Mouse (Mus musculus): Measurements from ENCODE around the gene Rpp25.

Gene Rpp25

DNA sequence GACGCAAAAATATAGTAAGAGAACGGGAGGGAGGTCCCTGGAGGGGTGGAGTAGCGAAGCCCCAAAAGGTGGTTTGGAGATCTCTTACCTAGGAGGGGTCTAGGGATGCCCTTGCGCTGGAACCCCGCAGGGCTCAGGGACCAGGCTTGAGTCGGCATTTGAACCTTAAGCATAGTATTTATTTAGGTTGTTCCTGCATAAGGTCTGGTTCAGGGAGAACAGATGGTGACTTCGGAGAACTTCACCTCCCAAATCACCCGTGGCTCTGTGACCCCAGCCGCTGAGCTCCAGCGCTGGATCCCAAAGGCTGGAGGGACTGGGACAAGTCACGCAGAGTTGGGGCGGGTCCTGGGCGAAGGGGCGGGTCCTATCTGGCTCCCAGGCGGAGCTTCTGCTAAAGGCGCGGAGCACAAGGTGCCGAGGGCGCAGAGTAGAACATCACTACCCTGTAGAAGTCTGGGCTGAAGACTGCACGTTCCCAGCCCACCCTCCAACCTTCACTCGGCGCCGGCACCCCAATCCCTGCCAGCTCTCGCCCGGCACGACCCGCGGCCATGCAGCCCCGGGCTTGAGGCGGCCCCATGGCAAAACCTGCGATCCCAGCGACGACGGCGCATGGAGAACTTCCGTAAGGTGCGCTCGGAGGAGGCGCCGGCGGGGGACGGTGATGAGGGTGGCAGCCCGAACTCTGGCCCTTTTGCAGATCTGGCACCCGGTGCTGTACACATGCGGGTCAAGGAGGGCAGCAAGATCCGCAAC is at the start of gene Rpp25:
Gene Rpp25 (plus strand): TSS at position 405 of the 759 bp plus-strand sequence.
- no peak for DNase-seq (ENCODE audit: low spot score)

DNA sequence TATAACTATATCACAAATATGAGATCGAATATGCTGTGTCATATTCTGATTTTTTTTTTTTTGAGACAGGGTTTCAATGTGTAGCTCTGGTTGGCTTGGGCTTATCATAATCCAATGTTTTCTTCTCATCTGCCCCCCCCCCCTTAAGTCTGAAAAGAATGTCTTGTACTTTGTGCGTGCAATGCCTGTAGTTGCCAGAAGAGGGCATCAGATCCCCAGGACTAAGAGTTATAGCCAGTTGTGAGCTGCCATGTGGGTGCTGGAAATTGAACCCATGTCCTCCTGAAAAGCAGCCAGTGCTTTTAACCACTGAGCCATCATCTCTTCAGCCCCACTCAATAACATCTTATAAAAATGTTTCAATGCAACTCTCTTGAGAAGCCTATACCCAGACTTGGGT is 44.1 kb upstream of the Rpp25 start:
- no peak for DNase-seq (ENCODE audit: low spot score)

DNA sequence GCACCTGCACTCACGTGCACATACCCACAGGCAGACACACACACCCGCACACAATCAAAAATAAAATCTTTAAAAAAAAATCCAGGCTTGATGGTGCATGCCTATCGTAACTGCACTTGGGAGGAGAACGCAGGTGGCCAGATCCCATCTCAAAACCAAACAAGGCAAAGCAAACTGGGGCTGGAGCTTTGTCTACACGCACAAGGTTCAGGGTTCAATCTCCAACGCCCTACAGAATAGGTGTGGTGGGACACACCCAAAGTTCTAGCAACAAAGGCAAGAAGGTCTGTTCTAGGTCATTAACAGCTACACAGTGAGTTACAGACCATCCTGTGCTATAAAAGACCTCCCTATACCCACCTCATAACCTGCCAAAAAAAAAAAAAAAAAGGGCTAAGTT is 41.0 kb upstream of the Rpp25 start:
- DNase-seq (ENCODE audit: low spot score), result no peak

DNA sequence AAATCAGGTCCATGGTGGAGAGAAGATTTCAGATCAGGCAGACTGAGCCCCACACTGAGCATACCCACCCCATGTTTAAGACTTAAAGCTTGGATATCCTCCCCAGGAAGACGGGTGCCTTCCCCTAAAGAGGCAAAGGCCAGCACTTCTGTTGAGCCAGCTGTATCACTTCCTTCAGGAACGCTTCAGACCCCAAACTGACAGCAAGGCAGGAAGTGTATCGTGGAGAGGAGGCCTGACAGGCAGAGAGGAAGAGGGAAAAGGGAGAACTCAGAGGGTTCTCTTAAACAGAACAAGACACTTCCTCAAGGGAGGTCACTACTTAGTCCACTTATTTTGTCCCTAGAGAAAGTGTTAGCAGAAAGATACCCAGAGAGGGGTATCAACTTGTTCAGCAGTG is 37.7 kb upstream of the Rpp25 start:
- no peak for DNase-seq (ENCODE audit: low spot score)

DNA sequence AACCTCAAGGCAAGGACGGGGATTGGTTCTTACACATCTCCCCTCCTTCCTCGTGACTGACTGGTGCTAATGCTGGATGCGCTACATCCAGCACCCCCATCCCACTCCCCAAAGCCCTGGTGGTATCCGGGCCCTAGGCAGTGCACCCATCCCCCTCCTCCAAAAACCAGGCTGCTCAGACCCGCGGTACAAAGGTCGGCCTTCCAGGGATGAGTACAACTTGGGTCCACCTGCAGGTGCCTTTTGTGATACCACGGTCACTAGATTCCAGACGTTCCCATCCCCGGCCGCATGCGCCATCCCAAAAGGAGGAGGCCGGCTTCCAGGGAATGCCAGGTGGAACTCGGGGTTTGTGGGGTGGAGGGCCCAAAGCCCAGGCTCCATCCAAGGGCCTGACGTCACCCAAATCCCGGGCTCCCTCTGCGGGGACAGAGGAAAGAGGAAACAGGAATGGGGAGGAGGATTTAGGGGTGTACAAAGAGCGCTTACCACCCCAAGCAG is 36.5 kb upstream of the Rpp25 start:
- DNase-seq (ENCODE audit: low spot score), result no peak

DNA sequence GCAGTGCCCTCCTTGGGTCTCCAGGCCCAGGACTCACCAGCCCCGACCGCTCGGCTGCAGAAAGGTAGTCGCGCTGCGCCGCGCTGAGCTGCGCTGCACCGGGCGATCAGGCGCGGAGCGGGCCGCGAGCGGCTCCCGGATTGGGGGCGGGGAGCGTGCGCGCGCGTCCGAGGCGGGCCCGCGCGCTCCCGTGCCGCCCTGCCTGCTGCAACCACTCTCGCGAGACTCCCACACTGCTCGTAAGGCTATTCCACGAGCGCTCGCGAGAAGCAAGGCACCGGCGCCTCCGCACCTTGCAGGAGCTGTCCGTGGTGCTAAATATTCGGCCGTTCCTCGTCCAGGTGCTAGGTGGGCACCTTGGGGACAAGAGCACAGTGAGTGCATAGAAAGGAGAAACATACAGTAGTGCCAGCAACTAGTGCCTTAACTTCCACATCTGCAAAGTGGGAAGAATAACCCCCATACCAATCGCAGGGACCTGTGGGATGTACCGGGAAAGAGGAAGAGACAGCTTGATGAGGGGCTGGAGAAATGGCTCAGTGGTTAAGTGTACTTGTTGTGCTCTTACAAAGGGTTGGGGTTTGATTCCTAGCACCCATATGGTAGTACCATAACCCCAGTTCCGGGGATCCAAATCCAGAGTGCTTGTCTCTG is 35.8 kb upstream of the Rpp25 start, which contains the start of gene Scamp5:
Gene Scamp5 (minus strand): TSS at position 165 of the 654 bp plus-strand sequence.
- peak; percentile 62 for DNase-seq (ENCODE audit: low spot score)

DNA sequence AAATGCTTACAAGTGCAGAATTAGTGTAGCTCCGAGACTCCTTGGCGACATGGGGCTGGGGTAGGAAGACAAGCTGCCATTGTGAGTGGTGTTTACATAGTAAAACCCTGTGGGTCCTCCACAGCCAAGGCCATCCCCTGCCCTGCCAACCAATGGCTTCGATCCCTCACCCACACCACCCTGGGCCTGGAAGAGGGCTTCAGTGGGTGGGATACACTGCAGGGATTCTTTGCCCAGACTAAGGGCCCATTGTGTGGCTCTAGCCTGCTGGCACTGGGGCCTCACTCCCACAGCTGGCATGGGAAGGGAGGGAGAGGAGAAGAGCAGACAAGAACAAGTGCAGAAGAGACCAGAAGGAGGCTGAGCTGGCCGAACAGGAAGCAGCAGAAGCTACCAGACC is 34.9 kb upstream of the Rpp25 start:
- no peak for DNase-seq (ENCODE audit: low spot score)

DNA sequence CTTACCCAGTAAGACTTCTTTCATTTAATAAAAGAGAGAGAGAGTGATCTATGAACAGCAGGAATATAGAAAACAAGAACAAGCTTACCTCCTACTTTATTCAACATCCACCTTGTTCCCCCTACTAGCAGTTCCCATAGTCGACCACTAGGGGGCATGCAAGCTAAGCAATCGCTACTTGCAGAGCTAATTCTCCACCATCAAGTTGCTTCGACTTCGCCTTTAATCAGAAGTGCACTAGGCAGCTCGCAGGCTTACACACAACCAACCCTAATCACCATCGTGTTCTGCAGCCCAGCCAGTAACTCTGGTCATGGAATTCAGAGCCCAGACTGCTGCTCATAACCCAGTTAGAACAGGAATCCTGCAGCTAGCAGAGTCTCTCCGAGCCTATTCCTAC is 18.1 kb upstream of the Rpp25 start:
- peak; percentile 78 for DNase-seq (ENCODE audit: low spot score)

DNA sequence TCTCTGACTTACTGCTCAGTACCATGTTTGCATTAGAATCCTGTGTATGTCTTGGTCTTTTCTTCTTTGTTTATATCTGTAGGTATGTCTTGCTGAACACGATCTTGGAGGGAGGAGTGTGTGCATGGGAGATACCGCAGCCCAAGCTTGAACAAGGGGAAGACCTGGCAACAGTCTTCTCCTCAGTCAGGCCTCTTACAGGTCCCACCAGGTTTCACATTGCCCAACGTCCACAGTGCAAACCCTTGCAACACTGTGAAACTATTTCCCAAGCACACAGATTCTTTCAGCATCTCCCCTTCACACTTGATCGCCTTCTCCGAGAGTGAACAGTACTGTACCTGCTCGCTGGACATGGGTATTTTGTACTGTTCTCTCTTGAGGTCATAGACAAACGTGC is 16.0 kb upstream of the Rpp25 start:
- DNase-seq (ENCODE audit: low spot score), result no peak

DNA sequence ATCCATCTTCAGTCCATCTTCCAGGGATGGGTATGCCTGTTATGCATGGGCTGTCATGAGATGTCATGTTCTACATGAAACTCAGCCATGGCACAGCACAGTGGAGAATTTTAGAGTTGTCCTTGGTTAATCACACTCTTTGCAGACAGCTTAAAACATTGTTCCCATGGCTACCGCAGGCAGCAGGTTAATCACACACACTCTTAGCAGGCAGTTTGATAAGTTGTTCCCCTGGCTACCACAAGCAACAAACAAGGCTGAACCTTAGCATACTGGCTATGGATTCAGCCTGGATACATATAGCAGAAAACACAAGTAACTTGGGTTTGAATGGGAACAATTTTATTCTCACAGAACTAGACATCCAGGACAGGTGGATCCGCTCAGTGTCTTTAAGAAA is 10.3 kb upstream of the Rpp25 start:
- DNase-seq (ENCODE audit: low spot score), result no peak

DNA sequence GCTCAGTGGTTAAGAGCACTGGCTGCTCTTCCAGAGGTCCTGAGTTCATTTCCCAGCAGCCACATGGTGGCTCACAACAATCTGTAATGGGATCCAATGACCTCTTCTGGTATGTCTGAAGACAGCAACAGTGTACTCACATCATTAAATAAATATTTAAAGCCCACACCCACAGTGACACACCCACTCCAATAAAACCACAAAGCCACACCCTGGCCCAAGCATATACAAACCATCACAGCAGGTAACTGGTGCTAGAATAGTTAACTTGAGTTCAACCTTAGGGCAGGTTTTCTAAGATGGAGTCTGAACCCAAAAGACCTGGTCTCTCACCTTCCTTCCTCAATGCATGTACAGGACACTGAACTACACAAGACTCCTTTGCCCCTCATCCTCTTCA is 8.9 kb upstream of the Rpp25 start:
- DNase-seq (ENCODE audit: low spot score), result no peak

DNA sequence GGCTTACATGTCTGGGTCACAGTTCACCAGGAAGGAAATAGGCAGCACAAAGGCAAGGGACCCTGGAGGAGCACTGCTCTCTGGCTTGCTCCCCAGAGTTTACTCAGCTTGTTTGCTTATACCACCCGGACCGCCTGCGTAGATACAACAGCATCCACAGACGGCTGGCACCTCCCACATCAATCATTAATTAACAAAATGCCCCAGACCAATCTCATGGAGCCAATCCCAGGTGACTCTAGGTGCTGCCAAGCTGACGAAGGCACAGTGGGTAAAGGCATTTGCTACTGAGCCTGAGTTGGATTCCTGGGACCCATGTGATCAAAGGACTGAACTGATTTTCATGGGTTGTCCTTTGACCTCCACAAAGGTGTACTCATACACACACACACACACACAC is 6.6 kb upstream of the Rpp25 start:
- no peak for DNase-seq (ENCODE audit: low spot score)

DNA sequence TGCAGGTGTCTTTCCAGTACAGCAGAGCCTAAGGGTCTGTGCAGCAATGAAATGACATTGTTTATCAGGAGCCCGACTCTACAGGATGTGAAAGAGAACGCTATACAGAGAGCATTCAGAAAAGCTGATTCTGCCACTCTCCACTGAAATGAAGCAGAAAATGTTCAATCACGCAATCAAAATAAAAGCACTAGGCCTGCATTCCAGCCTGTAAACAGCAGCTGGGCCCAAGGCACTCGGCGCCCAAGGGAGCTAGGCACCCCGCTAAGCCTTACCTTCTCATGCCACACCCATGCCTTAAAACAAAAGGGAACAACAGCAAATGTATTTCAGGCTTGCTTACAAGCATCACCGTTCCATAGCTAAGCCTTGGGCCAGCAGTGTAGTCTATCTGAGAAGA is 5.3 kb upstream of the Rpp25 start:
- no peak for DNase-seq (ENCODE audit: low spot score)

DNA sequence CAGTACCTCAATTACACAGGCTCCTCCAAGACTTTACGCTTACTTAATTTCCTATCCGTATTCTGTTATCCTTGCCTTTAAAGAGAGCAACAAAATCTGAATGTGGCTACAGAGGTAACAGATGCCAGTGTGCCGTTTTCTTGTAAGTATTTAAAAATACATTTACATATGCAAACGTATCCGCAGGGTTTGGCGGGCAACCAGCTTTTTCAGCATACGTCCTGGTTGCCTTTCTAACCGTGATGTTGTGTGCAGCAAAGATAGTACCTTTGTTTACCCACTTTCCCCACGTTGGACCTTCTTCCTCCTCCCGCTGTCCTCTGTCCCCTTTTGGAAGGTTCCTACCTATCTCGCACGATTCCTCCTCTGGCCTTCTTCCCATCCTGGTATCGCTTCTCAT is 2.4 kb upstream of the Rpp25 start:
- DNase-seq (ENCODE audit: low spot score), result no peak

DNA sequence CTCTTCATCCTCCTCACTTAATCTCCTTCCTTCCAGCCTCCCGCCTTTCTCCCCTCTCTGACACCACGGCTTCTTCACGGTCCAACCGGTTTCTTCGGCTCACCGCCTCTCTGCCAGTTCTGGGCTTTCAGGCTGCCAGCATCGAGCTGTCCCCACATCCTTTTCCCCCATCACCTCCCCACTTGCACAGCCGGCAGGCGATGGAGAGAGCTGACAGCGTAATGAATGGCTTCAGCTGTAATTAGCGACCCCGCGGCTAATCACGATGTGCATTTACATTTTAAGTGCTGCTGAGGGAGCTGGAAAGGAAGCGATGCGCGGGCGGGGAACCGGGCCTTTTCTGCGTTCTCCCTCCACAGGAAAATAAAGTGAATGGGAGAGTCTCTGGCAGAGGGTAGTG is 2.0 kb upstream of the Rpp25 start:
- DNase-seq (ENCODE audit: low spot score), result no peak

DNA sequence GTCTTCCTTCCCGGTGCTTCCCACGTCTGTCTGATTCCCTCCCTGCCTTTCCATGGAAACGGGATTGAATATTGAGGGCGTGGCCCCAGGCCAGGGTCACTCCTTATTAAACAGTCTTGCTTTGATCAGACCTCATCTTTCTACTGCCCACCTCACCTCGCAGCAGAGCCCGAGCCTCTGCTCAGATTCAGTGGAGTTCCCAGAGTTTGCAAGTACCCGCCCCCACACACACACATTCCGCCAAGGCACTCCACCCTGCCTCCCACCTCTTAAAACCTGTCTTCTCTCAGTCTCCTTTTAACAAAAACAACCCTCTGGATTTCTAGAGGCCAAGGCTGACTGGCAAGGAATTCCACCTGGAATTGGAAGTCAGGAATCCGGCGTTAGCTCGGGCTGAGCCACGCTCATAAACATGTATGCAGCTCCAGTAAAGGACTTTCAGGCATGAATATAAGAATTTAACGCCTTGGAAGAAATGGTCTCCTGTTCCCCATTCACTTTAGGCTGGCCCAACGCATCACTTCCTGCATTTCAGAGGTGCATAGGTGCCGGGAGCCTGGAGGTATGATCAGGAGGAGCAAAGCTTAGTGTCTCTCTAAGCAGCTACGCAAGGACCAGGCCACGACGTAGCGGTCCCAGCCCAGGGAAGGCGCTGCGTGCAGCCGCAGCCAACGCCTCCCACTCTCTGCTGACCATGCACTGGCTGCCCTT is 760 bp upstream of the Rpp25 start:
- DNase-seq (ENCODE audit: low spot score), result no peak

DNA sequence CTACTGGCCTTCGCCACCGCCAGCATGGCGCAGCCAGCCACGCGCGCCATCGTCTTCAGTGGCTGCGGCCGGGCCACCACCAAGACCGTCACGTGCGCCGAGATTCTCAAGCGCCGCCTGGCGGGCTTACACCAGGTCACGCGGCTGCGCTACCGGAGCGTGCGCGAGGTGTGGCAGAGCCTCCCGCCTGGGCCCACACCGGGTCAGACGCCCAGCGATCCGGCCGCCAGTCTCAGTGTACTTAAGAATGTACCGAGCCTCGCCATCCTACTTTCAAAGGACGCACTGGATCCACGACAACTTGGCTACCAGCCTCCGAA is 515 bp downstream of the Rpp25 start:
- DNase-seq (ENCODE audit: low spot score), result no peak

DNA sequence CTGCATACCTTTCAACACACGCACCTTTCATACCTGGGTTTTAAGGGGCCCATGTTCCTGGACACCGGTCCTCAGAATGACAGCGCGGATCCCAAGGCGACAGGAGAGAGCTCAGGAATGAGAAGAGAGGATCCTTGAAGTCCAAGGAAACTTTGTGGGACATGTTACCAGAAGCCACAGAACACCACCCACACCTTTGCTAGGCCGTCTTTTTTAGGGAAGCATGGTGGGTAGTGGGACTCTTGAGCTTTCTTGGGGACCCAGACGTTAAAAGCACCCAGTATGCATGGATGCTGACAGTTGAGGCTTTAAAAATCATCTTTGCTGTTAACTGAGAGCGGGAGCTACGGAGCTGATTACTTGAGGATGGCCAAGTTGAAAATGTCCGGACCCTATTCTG is 1.1 kb downstream of the Rpp25 start:
- DNase-seq (ENCODE audit: low spot score), result no peak

DNA sequence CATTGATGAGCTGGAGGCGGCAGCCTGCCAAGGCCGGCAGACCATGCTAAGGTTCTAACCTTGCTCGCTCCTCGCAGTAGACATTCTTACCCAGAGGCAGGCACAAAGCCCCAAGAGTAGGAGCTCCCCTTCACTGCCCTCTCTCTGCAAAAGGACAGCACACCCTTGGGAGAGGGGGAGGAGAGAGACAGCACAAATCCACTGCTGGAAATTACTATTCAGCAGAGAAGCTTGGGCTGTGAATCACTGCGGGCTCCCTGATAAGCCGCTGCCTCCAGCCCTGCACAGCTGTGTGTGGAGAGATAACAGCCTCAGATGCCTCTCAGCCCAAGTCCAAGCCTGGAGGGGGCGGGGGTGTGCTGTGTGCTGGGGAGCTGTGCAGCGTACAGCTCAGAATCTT is 1.9 kb downstream of the Rpp25 start:
- peak; percentile 86 for DNase-seq (ENCODE audit: low spot score)

DNA sequence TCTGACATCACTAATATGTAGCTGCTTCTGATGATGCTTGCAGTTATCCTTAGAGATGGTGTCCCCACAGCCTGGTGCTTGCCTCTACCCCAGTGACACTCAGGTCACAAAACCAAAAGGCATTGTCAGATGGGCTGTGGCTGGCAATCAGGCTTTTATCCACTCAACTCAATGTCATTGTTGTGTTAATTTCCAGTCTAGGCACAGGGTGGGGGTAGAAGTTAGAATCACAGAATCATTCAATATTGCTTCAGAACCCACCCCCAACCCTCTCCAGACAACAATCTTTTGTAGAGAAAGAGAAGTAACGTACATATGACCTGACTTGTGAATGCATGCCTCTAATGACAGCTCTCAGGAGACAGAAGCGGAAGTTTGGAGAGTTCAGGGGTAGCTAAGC is 6.8 kb downstream of the Rpp25 start:
- DNase-seq (ENCODE audit: low spot score), result no peak

DNA sequence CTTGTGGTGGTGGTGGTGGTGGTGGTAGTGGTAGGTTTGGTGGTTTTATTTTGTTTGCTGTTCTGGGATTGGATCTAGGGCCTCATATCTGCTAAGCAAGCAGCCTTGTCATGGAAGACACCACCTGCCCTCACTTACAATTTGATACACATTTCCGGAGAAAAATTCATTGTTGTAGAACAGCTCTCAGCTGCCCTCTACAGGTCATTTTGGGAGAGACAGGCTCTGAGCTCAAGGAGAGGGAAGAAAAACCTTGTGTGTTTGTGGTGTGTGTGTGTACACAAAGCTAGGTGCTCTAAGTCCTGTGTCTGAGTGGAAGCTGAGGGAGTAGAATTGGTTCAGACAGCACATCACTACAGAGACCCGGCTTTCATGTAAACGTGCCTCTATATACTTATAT is 13.3 kb downstream of the Rpp25 start:
- peak; percentile 72 for DNase-seq (ENCODE audit: low spot score)

DNA sequence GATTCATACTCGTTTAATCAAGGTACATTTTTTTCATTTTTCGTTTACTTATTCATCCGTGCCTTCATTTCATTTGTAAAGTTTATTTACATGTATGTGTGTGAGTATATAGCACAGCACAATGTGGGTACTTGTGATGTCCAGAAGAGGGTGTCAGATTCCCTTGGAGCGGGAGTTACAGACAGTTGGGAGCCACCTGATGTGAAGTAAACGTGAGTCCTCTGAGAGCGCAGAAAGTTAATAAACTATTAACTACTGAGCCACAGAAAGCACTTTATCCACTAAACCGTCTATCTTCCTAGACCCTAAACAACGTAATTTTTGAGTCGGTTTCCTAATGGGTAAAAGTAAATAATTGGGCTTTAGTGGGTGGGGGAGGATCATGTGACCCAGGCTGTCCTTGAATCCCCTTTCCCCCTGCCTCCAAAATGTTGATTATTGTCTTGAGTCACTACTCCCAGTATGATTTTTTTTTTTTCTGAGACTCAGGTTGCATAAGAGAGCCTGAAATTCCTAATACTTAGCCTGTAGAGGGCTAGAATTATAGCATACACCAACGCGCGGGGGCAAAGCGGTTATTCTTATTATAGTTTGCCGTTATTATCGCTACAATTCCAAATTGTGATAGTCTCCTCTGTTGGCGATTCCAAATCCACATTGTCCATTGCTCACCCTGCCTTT is 16.7 kb downstream of the Rpp25 start:
- DNase-seq (ENCODE audit: low spot score), result no peak
